Mouse (Mus musculus): ENCODE results near the gene Bik.

The Bik gene

GRCm38 (mm10) chr15:83512489-83513281 lies 14.0 kb upstream of the Bik start:
- no peak for DNase-seq (ENCODE audit: low spot score)

GRCm38 (mm10) chr15:83515018-83515417 lies 11.6 kb upstream of the Bik start:
- DNase-seq (ENCODE audit: low spot score): no peak

- DNase-seq (ENCODE audit: low spot score): peak; percentile 22
Observed at GRCm38 (mm10) chr15:83518215-83519048, 8.2 kb upstream of the Bik start.

GRCm38 (mm10) chr15:83520861-83521382 lies 5.7 kb upstream of the Bik start:
- DNase-seq (ENCODE audit: low spot score): no peak

- DNase-seq (ENCODE audit: low spot score): no peak
Observed at GRCm38 (mm10) chr15:83523196-83523595, 3.5 kb upstream of the Bik start.

- no peak for DNase-seq (ENCODE audit: low spot score)
Observed at GRCm38 (mm10) chr15:83523638-83524332, 2.9 kb upstream of the Bik start.

- no peak for DNase-seq (ENCODE audit: low spot score)
Observed at GRCm38 (mm10) chr15:83524333-83524729, 2.3 kb upstream of the Bik start.

- DNase-seq (ENCODE audit: low spot score): no peak
Observed at GRCm38 (mm10) chr15:83527092-83527437, 403 bp downstream of the Bik start.

- no peak for DNase-seq (ENCODE audit: low spot score)
Observed at GRCm38 (mm10) chr15:83527747-83528146, 1.1 kb downstream of the Bik start.

GRCm38 (mm10) chr15:83528892-83529291 lies 2.2 kb downstream of the Bik start:
- no peak for DNase-seq (ENCODE audit: low spot score)

- DNase-seq (ENCODE audit: low spot score): no peak
Observed at GRCm38 (mm10) chr15:83529765-83530164, 3.1 kb downstream of the Bik start.

GRCm38 (mm10) chr15:83530233-83530632 lies 3.6 kb downstream of the Bik start:
- no peak for DNase-seq (ENCODE audit: low spot score)

GRCm38 (mm10) chr15:83530688-83531087 lies 4.0 kb downstream of the Bik start:
- DNase-seq (ENCODE audit: low spot score): no peak

GRCm38 (mm10) chr15:83531961-83532469 lies 5.4 kb downstream of the Bik start:
- no peak for DNase-seq (ENCODE audit: low spot score)

- no peak for DNase-seq (ENCODE audit: low spot score)
Observed at GRCm38 (mm10) chr15:83532606-83533005, 5.9 kb downstream of the Bik start.

GRCm38 (mm10) chr15:83534960-83535889 lies 8.6 kb downstream of the Bik start:
- DNase-seq (ENCODE audit: low spot score): no peak

GRCm38 (mm10) chr15:83535890-83536231 lies 9.2 kb downstream of the Bik start:
- no peak for DNase-seq (ENCODE audit: low spot score)

GRCm38 (mm10) chr15:83538855-83539254 lies 12.2 kb downstream of the Bik start:
- DNase-seq (ENCODE audit: low spot score): no peak

GRCm38 (mm10) chr15:83539905-83540304 lies 13.2 kb downstream of the Bik start:
- DNase-seq (ENCODE audit: low spot score): no peak

GRCm38 (mm10) chr15:83541647-83542287 lies 15.1 kb downstream of the Bik start:
- no peak for DNase-seq (ENCODE audit: low spot score)

GRCm38 (mm10) chr15:83546029-83546428 lies 19.4 kb downstream of the Bik start:
- DNase-seq (ENCODE audit: low spot score): no peak

Data from spleen, adult 12 weeks (tissue).